Mouse (Mus musculus): ENCODE data around the gene Olfr808.

GRCm38 (mm10) chr10:129741821-129742220 is 23.5 kb upstream of the Olfr808 start, which contains the start of gene Olfr806:
- TF ChIP-seq CTCF (IDR thresholded peaks at IDR 0.05; ENCODE audit: borderline replicate concordance, insufficient read depth, low read depth, low read length) (no peak), POLR2A (IDR thresholded peaks at IDR 0.05; ENCODE audit: borderline replicate concordance, insufficient read depth, low read length) (no peak)

Measured in cerebellum, adult 2 months (tissue).